Mouse (Mus musculus) kidney, embryonic 14.5 days (tissue): ENCODE data around the gene Zfp319. TPM values are rescaled to one million over a fixed set of nuclear protein-coding genes. Genes with fewer than 3 reads are reported as not detected.

Experiments
- ATAC-seq: fragments of 200-750 bp; cut with Nextera tagmentation; 2 replicates; pipeline ENCODE4 v1.8.0; 2017; ENCODE audit warnings: moderate number of reproducible peaks, mild to moderate bottlenecking, moderate TSS enrichment, moderate library complexity; ENCODE audit not compliant: low FRiP score, low TSS enrichment
- H3K27ac ChIP-seq: fragments of 300-500 bp; sonication (generic); 2 replicates; pipeline ENCODE4 v1.5.1; 2014; ENCODE audit warnings: low read depth, mild to moderate bottlenecking, low read length, moderate library complexity, mixed read lengths
- H3K27me3 ChIP-seq: fragments of 300-500 bp; sonication (generic); 2 replicates; pipeline ENCODE4 v1.6.1; 2014; ENCODE audit warnings: mild to moderate bottlenecking, low read length; ENCODE audit not compliant: control insufficient read depth, insufficient read depth
- H3K36me3 ChIP-seq: fragments of 300-500 bp; sonication (generic); 2 replicates; pipeline ENCODE4 v1.6.1; 2014; ENCODE audit warnings: low read length, mixed read lengths; ENCODE audit not compliant: control insufficient read depth, insufficient read depth
- H3K4me1 ChIP-seq: fragments of 300-500 bp; sonication (generic); 2 replicates; pipeline ENCODE4 v1.6.1; 2014; ENCODE audit warnings: low read length, mixed read lengths; ENCODE audit not compliant: control insufficient read depth, insufficient read depth
- H3K4me2 ChIP-seq: fragments of 300-500 bp; sonication (generic); replicated peaks from 2 replicates; pipeline ENCODE4 v1.6.1; 2014; ENCODE audit warnings: low read depth, mild to moderate bottlenecking, low read length
- H3K4me3 ChIP-seq: fragments of 300-500 bp; sonication (generic); 2 replicates; pipeline ENCODE4 v1.5.1; 2014; ENCODE audit warnings: mild to moderate bottlenecking, low read length
- H3K9ac ChIP-seq: fragments of 300-500 bp; sonication (generic); 2 replicates; pipeline ENCODE4 v1.6.1; 2014; ENCODE audit warnings: low read depth, mild to moderate bottlenecking, low read length, moderate library complexity
- H3K9me3 ChIP-seq: fragments of 300-500 bp; sonication (generic); 2 replicates; pipeline ENCODE4 v1.6.1; 2016; ENCODE audit warnings: low read length; ENCODE audit not compliant: control insufficient read depth
- WGBS: fragments of 180-500 bp; shearing (Covaris S2); extraction: QIAGEN DNeasy Blood & Tissue Kit; methylation state at CpG from one replicate; pipeline ENCODE4 v1.1.7; 2014; 5-methylcytosine and 5-hydroxymethylcytosine counted together
- polyA plus RNA-seq: library from polyadenylated mRNA; unstranded; fragments of >200 nt; fragmentation: Nextera tagmentation; extraction: Ambion mirVana; gene quantifications from 2 replicates; pipeline ENCODE4 v1.2.1, GENCODE M21; 2014

Zfp319 gene
- polyA plus RNA-seq, 1 experiment from 2014 or later, result 8.7 TPM

GRCm38 (mm10) chr8:95323201-95323600 lies 8.5 kb downstream of the Zfp319 start:
- ATAC-seq, result no peak
- H3K4me3 ChIP-seq, result no peak overlapping the region
- 70% methylated on average over 3 of the region's 3 CpGs for WGBS
- H3K4me2 ChIP-seq, result no peak overlapping the region
- H3K9ac ChIP-seq, result no peak overlapping the region
- peaks cover 41% of the 10 kb centered on the region for H3K36me3 ChIP-seq
- H3K27ac ChIP-seq, result no peak overlapping the region
- no peaks in the 10 kb centered on the region for H3K9me3 ChIP-seq
- H3K27me3 ChIP-seq, result no peaks in the 10 kb centered on the region
- peaks cover 7% of the 10 kb centered on the region; the same call in 1 of the 2 replicates for H3K4me1 ChIP-seq

DNA sequence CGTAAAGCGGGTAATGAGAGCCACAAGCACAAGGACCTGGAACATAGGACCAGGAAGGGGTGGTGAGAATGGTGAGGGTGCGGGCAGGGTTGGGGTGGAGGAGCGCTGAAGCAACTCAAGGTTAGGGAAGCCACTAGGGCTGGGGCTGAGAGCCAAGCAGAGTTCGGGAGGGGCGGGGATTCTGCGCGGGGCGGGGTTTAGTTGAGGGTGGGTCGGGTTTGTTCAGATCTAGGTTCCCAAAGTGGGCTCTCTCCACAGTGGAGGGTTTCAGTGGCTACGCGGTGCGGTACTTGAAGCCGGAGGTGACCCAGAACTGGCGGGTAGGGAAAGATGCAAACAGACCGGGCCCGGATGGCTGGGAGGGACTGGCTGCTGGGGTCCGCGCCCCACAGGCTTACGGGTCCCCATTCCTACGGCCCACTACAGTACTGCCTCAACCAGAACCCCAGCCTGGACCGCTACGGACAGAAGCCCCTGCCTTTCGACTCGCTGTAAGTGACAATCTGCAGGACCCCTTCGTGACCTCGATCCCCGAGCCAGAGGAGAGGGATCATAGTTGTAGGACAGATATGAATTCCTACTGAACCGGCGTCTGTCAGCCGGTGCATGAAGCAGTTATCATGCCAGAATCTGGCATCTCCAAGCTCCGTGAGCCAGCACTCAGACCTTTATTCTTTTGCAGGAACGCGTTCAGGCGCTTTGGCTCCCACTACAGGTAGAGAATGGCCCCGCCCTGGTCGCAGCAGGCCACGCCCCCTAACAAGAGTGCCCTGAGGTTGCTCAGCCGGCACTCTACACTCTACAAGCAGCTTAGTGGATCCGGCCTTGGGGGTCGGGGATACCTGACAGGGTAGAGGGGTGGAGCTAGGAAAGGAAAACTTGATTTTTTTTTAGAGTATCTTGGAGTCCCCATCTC lies 11.3 kb downstream of the Zfp319 start:
- Histone ChIP-seq H3K9ac (peak overlapping the region; percentile 55), H3K36me3 (peaks cover 14% of the 10 kb centered on the region), H3K27ac (no peak overlapping the region), H3K4me2 (peak overlapping the region; percentile 93), H3K27me3 (no peaks in the 10 kb centered on the region), H3K4me3 (peak overlapping the region; percentile 49), H3K9me3 (no peaks in the 10 kb centered on the region), H3K4me1 (peaks cover 7% of the 10 kb centered on the region; the same call in 1 of the 2 replicates)
- 2% methylated on average over 41 of the region's 41 CpGs for WGBS
- peak; percentile 87 for ATAC-seq

DNA sequence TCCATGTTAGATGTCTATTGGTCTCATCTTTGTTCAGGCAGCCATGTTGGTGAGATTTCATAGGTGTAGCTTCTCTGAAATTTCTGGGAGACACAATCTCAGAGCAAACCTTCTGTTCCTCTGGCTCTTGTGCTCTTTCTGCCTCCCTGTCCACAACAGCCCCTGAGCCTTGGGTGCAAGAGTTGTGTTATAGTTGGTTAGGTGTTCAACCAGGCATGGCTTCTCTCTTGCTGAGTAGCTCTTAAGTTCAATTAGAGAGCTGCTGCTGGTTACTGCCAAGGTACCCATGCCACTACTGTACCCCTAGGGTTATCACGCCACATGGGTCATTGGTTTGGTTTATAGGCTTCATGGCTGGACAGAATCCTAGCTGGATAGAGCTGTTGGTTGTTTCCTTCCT lies 16.4 kb downstream of the Zfp319 start:
- H3K4me2 ChIP-seq, result no peak overlapping the region
- no peaks in the 10 kb centered on the region for H3K9me3 ChIP-seq
- ATAC-seq, result no peak
- H3K27me3 ChIP-seq, result no peaks in the 10 kb centered on the region
- no peaks in the 10 kb centered on the region for H3K36me3 ChIP-seq
- no peak overlapping the region for H3K4me3 ChIP-seq
- H3K27ac ChIP-seq, result no peak overlapping the region
- 0 out of 2 replicates have a peak, but pooled peaks cover 4% of the 10 kb centered on the region for H3K4me1 ChIP-seq
- H3K9ac ChIP-seq, result no peak overlapping the region
- 88% methylated on average over 1 of the region's 1 CpGs for WGBS

- Histone ChIP-seq H3K4me1 (no peaks in the 10 kb centered on the region), H3K27ac (no peak overlapping the region), H3K4me2 (no peak overlapping the region), H3K4me3 (no peak overlapping the region), H3K27me3 (no peaks in the 10 kb centered on the region), H3K9me3 (no peaks in the 10 kb centered on the region), H3K9ac (no peak overlapping the region), H3K36me3 (no peaks in the 10 kb centered on the region)
- WGBS, result 79% methylated on average over 2 of the region's 2 CpGs
- ATAC-seq, result no peak
These were observed 17.0 kb downstream of the Zfp319 start for GRCm38 (mm10) chr8:95314707-95315106.

DNA sequence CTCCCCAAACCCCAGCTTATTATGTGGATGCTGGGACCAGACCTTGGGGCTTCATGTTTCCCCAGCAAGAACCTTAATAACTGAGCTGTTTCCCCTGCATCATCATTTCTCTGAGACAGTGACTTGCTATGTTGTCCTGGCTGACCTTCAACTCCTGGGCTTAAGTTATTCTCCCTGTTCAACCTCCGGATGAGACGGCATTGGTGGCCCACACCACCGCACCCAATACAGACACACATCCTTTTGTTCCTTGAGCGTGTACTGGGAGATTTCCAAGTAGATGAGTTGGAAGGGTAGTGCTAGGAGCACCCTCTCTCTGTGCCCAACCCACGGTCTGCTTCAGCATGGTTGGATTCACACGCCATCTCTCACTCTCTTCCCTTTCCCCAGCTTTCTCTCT lies 17.9 kb downstream of the Zfp319 start:
- Histone ChIP-seq H3K9ac (no peak overlapping the region), H3K9me3 (no peaks in the 10 kb centered on the region), H3K4me2 (no peak overlapping the region), H3K27me3 (no peaks in the 10 kb centered on the region), H3K27ac (no peak overlapping the region), H3K36me3 (no peaks in the 10 kb centered on the region), H3K4me3 (no peak overlapping the region), H3K4me1 (no peaks in the 10 kb centered on the region)
- no peak for ATAC-seq
- WGBS, result 89% methylated on average over 6 of the region's 6 CpGs

DNA sequence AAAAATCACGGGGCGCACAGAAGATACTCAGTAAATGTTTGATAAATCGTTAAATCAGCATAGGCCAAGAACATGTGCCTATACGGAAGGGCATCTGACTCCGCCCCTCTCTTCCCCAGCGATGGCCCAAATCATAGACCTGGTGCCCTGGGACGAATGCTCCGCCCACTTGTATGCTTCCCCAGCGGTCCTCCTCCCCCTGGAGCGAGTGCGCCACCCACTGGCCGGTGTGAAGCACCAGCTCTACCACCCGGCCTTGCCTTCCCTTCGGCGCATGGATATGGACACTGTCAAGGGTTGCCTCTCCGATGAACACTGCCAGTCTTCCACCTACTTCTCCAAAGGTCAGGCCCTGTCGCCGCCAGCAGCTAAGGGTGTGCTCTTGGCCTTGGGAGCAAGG lies 18.9 kb downstream of the Zfp319 start:
- no peak overlapping the region for H3K4me2 ChIP-seq
- no peaks in the 10 kb centered on the region for H3K27me3 ChIP-seq
- WGBS, result 68% methylated on average over 18 of the region's 18 CpGs
- H3K9ac ChIP-seq, result no peak overlapping the region
- no peaks in the 10 kb centered on the region for H3K4me1 ChIP-seq
- no peaks in the 10 kb centered on the region for H3K36me3 ChIP-seq
- no peak overlapping the region for H3K27ac ChIP-seq
- H3K4me3 ChIP-seq, result no peak overlapping the region
- ATAC-seq, result no peak
- no peaks in the 10 kb centered on the region for H3K9me3 ChIP-seq

- Histone ChIP-seq H3K4me3 (no peak within 1 kb of the TSS), H3K4me2 (no peak within 1 kb of the TSS), H3K27me3 (no peaks in the 10 kb centered on the region), H3K4me1 (no peaks in the 10 kb centered on the region), H3K9me3 (no peaks in the 10 kb centered on the region), H3K27ac (no peak within 1 kb of the TSS), H3K9ac (no peak within 1 kb of the TSS), H3K36me3 (no peaks in the 10 kb centered on the region)
- no peak for ATAC-seq
- 40% methylated on average over 6 of the region's 6 CpGs for WGBS
These were observed 21.3 kb downstream of the Zfp319 start, which contains the start of gene Tepp for GRCm38 (mm10) chr8:95310342-95310970. Gene Tepp, plus strand, starts transcription at chr8:95310566.

- ATAC-seq, result no peak
- H3K27me3 ChIP-seq, result no peaks in the 10 kb centered on the region
- H3K4me1 ChIP-seq, result no peaks in the 10 kb centered on the region
- no peak within 1 kb of the TSS for H3K27ac ChIP-seq
- H3K36me3 ChIP-seq, result no peaks in the 10 kb centered on the region
- H3K4me2 ChIP-seq, result no peak within 1 kb of the TSS
- no peak within 1 kb of the TSS for H3K4me3 ChIP-seq
- WGBS, result 54% methylated on average over 6 of the region's 6 CpGs
- no peak within 1 kb of the TSS for H3K9ac ChIP-seq
- H3K9me3 ChIP-seq, result no peaks in the 10 kb centered on the region
These were observed 25.3 kb downstream of the Zfp319 start, which contains the start of gene Cngb1 for GRCm38 (mm10) chr8:95306431-95306830. Gene Cngb1, minus strand, starts transcription at chr8:95306585.

DNA sequence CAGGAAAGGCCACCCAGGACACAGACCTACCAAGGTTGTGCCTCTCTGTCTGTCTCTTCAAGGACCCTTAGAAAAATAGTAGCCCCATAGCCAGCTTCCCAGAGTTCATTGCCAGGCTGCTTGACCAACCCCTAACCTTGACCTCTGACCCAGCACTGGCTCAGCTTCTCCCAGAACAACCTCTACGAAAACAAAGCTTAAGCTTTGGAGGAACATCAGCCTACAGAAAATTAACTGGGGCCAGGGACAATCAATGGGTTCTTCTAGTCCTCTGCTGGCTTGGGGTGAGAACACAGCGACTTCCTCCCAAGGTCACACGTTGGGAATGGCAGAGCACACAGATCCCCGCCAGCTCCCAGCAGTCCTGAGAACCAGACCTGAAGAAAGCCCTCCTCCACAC lies 26.2 kb downstream of the Zfp319 start:
- H3K27ac ChIP-seq, result no peak overlapping the region
- H3K4me2 ChIP-seq, result no peak overlapping the region
- no peak for ATAC-seq
- no peak overlapping the region for H3K9ac ChIP-seq
- no peaks in the 10 kb centered on the region for H3K9me3 ChIP-seq
- H3K4me3 ChIP-seq, result no peak overlapping the region
- WGBS, result 68% methylated on average over 4 of the region's 4 CpGs
- H3K4me1 ChIP-seq, result no peaks in the 10 kb centered on the region
- H3K36me3 ChIP-seq, result no peaks in the 10 kb centered on the region
- H3K27me3 ChIP-seq, result no peaks in the 10 kb centered on the region
